Mouse (Mus musculus) liver, adult 2 months (tissue): Measurements from ENCODE around the gene Ncor1. TPM values are rescaled to one million over a fixed set of nuclear protein-coding genes. Genes with fewer than 3 reads are reported as not detected.
A peak's percentile ranks its signal among the peaks of the same experiment; 100 is the strongest.
"Not testable (repeated sequence)": the region's sequence is repeated elsewhere in the genome, so short reads cannot be mapped to it uniquely, and the experiment has no call there.

Experiments used
- DNase-seq: peaks from one replicate; pipeline ENCODE4 v3.0.0-alpha.2; 2011; ENCODE audit warnings: low read depth, low spot score; ENCODE audit errors: extremely low read depth
- H3K27ac ChIP-seq: fragments of 200-500 bp; replicated peaks from 2 replicates; pipeline ENCODE4 v1.5.1; 2012; ENCODE audit warnings: low read depth, mild to moderate bottlenecking, control low read depth, inconsistent platforms, low read length; ENCODE audit not compliant: insufficient read depth
- H3K27me3 ChIP-seq: fragments of 200-500 bp; 2 replicates; pipeline ENCODE4 v1.6.1; 2012; ENCODE audit warnings: mild to moderate bottlenecking, moderate library complexity, low read length, inconsistent platforms; ENCODE audit not compliant: control insufficient read depth, insufficient read depth
- H3K36me3 ChIP-seq: fragments of 200-500 bp; 2 replicates; pipeline ENCODE4 v1.6.1; 2012; ENCODE audit warnings: low read length, inconsistent platforms; ENCODE audit not compliant: control insufficient read depth, insufficient read depth
- H3K4me1 ChIP-seq: fragments of 200-500 bp; 2 replicates; pipeline ENCODE4 v1.6.1; 2011; ENCODE audit warnings: low read length; ENCODE audit not compliant: control insufficient read depth, insufficient read depth
- H3K4me3 ChIP-seq: fragments of 200-500 bp; 2 replicates; pipeline ENCODE4 v1.5.1; 2011; ENCODE audit warnings: low read depth, mild to moderate bottlenecking, control low read depth, low read length, moderate library complexity; ENCODE audit not compliant: insufficient read depth
- H3K79me2 ChIP-seq: fragments of 200-500 bp; 2 replicates; pipeline ENCODE4 v1.6.1; 2012; ENCODE audit warnings: inconsistent platforms, mild to moderate bottlenecking, low read length, moderate library complexity; ENCODE audit not compliant: control insufficient read depth, insufficient read depth
- H3K9ac ChIP-seq: fragments of 200-500 bp; 2 replicates; pipeline ENCODE4 v1.6.1; 2012; ENCODE audit warnings: low read depth, mild to moderate bottlenecking, control low read depth, inconsistent platforms, low read length
- CTCF ChIP-seq: fragments of 200-500 bp; IDR thresholded peaks from 2 replicates; pipeline ENCODE4 v1.5.1; 2011; ENCODE audit warnings: low read depth, low read length, control low read depth
- POLR2A ChIP-seq: fragments of 200-500 bp; IDR thresholded peaks from 2 replicates; pipeline ENCODE4 v1.6.1; 2011; ENCODE audit warnings: low read length, control low read depth; ENCODE audit not compliant: insufficient read depth; ENCODE audit errors: extremely low read depth
- WGBS: fragments of 180-500 bp; shearing (Covaris S2); methylation state at CpG from one replicate; pipeline ENCODE4 v1.1.7; 2018; 5-methylcytosine and 5-hydroxymethylcytosine counted together
- polyA plus RNA-seq: library from polyadenylated mRNA; depleted of rRNA; stranded (reverse); fragments of >200 nt; gene quantifications from 2 replicates; pipeline ENCODE4 v1.2.3, GENCODE M21; 2012
- total RNA-seq: library from RNA; depleted of rRNA; stranded (reverse); fragments of >200 nt; gene quantifications from 2 replicates; pipeline ENCODE4 v1.2.3, GENCODE M21; 2014

Ncor1 gene
- total and polyA plus RNA-seq, 2 experiments, result 46.8 to 51.4 TPM

DNA sequence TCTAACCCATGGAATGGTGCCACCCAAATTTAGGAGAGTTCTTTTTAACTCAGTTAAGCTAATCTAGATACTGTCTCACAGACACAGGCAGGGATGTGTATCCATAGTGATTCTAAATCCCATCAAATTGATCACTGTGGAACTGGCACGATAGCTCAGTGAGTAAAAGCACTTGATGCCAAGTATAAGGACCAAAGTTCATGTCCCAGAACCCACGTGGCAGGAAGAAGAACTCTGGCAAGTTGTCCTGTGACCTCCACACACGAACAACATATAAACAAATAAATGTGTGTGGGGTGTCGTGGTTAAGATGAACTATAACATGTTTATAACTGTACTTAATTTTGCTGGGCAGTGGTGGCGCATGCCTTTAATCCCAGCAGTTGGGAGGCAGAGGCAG lies 21.2 kb upstream of the Ncor1 start:
- H3K27me3 ChIP-seq, result no peaks in the 10 kb centered on the region
- WGBS, result 29% methylated on average over 5 of the region's 5 CpGs
- TF ChIP-seq CTCF (no peak), POLR2A (no peak)
- no peaks in the 10 kb centered on the region for H3K36me3 ChIP-seq
- H3K9ac ChIP-seq, result no peak overlapping the region
- H3K79me2 ChIP-seq, result no peaks in the 10 kb centered on the region
- DNase-seq, result peak; percentile 97
- H3K4me1 ChIP-seq, result peaks cover 7% of the 10 kb centered on the region
- H3K27ac ChIP-seq, result peak overlapping the region; percentile 66
- no peak overlapping the region for H3K4me3 ChIP-seq

- no peaks in the 10 kb centered on the region for H3K36me3 ChIP-seq
- DNase-seq, result peak; percentile 74
- 6% methylated on average over 6 of the region's 6 CpGs for WGBS
- peaks cover 7% of the 10 kb centered on the region for H3K4me1 ChIP-seq
- no peak overlapping the region for H3K4me3 ChIP-seq
- no peaks in the 10 kb centered on the region for H3K79me2 ChIP-seq
- peak overlapping the region; percentile 42 for H3K27ac ChIP-seq
- no peak for TF ChIP-seq CTCF
- no peak for TF ChIP-seq POLR2A
- H3K27me3 ChIP-seq, result no peaks in the 10 kb centered on the region
- H3K9ac ChIP-seq, result no peak overlapping the region
Measured at GRCm38 (mm10) chr11:62478931-62479330, 20.6 kb upstream of the Ncor1 start.

DNA sequence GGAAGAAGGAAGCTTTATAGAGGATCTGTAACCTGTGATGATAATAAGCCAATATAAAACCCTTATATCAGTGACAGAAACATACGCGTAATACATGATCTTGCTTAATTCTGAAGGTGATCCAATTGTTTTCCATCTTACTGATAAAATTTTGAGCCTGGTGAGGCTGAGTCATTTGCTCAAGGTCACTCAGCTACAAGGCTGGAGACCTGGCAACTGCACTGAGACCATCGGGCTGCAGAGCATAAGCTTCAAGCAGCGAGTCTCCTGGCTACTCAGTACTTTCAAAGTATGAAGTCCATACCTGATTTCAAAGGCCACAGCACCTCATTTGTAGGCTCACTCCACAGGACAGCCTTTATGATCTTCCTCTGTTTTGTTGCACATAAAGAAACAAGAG lies 17.8 kb upstream of the Ncor1 start:
- Histone ChIP-seq H3K4me1 (peaks cover 7% of the 10 kb centered on the region), H3K79me2 (no peaks in the 10 kb centered on the region), H3K27me3 (no peaks in the 10 kb centered on the region), H3K9ac (no peak overlapping the region), H3K36me3 (no peaks in the 10 kb centered on the region), H3K27ac (no peak overlapping the region), H3K4me3 (no peak overlapping the region)
- no peak for TF ChIP-seq POLR2A
- no peak for TF ChIP-seq CTCF
- WGBS, result 83% methylated on average over 4 of the region's 4 CpGs
- DNase-seq, result no peak

GRCm38 (mm10) chr11:62473516-62473915 lies 15.2 kb upstream of the Ncor1 start:
- Histone ChIP-seq H3K36me3 (no peaks in the 10 kb centered on the region), H3K27ac (no peak overlapping the region), H3K79me2 (no peaks in the 10 kb centered on the region), H3K4me3 (no peak overlapping the region), H3K4me1 (no peaks in the 10 kb centered on the region), H3K27me3 (no peaks in the 10 kb centered on the region), H3K9ac (no peak overlapping the region)
- TF ChIP-seq POLR2A, result no peak
- no peak for TF ChIP-seq CTCF
- WGBS, result 57% methylated on average over 5 of the region's 5 CpGs
- DNase-seq, result no peak

GRCm38 (mm10) chr11:62470451-62470850 lies 12.1 kb upstream of the Ncor1 start:
- no peak for TF ChIP-seq POLR2A

DNA sequence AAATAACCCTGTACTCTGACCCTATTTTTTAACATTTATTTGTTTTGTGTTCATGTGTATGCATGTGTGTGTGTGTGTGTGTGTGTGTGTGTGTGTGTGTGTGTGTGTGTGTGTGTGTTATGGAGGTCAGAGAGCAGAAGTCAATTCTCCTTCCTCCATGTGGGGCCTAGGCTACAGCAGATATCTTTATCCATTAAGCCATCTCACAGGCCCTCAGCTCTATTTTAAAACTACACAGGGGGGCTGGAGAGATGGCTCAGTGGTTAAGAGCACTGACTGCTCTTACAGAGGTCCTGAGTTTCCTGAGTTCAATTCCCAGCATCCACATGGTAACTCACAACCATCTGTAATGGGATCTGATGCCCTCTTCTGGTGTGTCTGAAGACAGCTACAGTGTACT lies 8.9 kb upstream of the Ncor1 start:
- H3K9ac ChIP-seq, DNase-seq, H3K4me3 ChIP-seq, H3K79me2 ChIP-seq, H3K27ac ChIP-seq, H3K4me1 ChIP-seq, H3K27me3 ChIP-seq, H3K36me3 ChIP-seq: not testable (repeated sequence)

More at GRCm38 (mm10) chr11:62470451-62470850, 12.1 kb upstream of the Ncor1 start:
- 82% methylated on average over 6 of the region's 6 CpGs for WGBS
- no peak for DNase-seq
- Histone ChIP-seq H3K79me2 (no peaks in the 10 kb centered on the region; the same call in 1 of the 2 replicates), H3K4me1 (no peaks in the 10 kb centered on the region), H3K4me3 (no peak overlapping the region), H3K27me3 (no peaks in the 10 kb centered on the region), H3K36me3 (no peaks in the 10 kb centered on the region), H3K27ac (no peak overlapping the region), H3K9ac (no peak overlapping the region)
